Mouse (Mus musculus) intestine, postnatal 0 days (tissue): ENCODE measurements at regions not wholly inside any gene's neighbourhood (a gene's known extent, or its start where the extent isn't known, plus 50 kb on each side); places are given as distances from the start of the nearest gene placed in this dataset.

Experiments
- ATAC-seq: fragments of 200-750 bp; cut with Nextera tagmentation; 2 replicates; pipeline ENCODE4 v1.8.0; 2017; ENCODE audit warnings: mild to moderate bottlenecking, moderate TSS enrichment, moderate library complexity
- H3K27ac ChIP-seq: fragments of 300-500 bp; sonication (generic); 2 replicates; pipeline ENCODE4 v1.5.1; 2014; ENCODE audit warnings: mild to moderate bottlenecking, low read depth, low read length, moderate library complexity
- H3K27me3 ChIP-seq: fragments of 300-500 bp; sonication (generic); replicated peaks from 2 replicates; pipeline ENCODE4 v1.6.1; 2014; ENCODE audit warnings: low read length, mixed read lengths; ENCODE audit not compliant: control insufficient read depth, insufficient read depth
- H3K36me3 ChIP-seq: fragments of 300-500 bp; sonication (generic); 2 replicates; pipeline ENCODE4 v1.6.1; 2014; ENCODE audit warnings: mild to moderate bottlenecking, moderate library complexity; ENCODE audit not compliant: control insufficient read depth, insufficient read depth
- H3K4me1 ChIP-seq: fragments of 300-500 bp; sonication (generic); replicated peaks from 2 replicates; pipeline ENCODE4 v1.6.1; 2014; ENCODE audit warnings: antibody characterized with exemption, low read length, mixed read lengths; ENCODE audit not compliant: control insufficient read depth, insufficient read depth
- H3K4me2 ChIP-seq: fragments of 300-500 bp; sonication (generic); replicated peaks from 2 replicates; pipeline ENCODE4 v1.6.1; 2014; ENCODE audit warnings: low read depth, mild to moderate bottlenecking, moderate library complexity
- H3K4me3 ChIP-seq: fragments of 300-500 bp; sonication (generic); 2 replicates; pipeline ENCODE4 v1.5.1; 2014; ENCODE audit warnings: low read depth, low read length
- H3K9ac ChIP-seq: fragments of 300-500 bp; sonication (generic); 2 replicates; pipeline ENCODE4 v1.6.1; 2014; ENCODE audit warnings: mild to moderate bottlenecking, low read depth, low read length
- H3K9me3 ChIP-seq: fragments of 300-500 bp; sonication (generic); 2 replicates; pipeline ENCODE4 v1.6.1; 2016; ENCODE audit warnings: mixed run types; ENCODE audit not compliant: control insufficient read depth
- CTCF ChIP-seq: sonication (generic); IDR thresholded peaks from 2 replicates; pipeline ENCODE4 v1.5.1; 2016; ENCODE audit warnings: low read depth, mild to moderate bottlenecking, control low read depth, antibody characterized with exemption, moderate library complexity
- WGBS: fragments of 180-500 bp; shearing (Covaris S2); extraction: QIAGEN DNeasy Blood & Tissue Kit; methylation state at CpG from one replicate; pipeline ENCODE4 v1.1.7; 2014; 5-methylcytosine and 5-hydroxymethylcytosine counted together

GRCm38 (mm10) chr1:106483008-106483407 is 231.1 kb downstream of the Bcl2 start:
- Histone ChIP-seq H3K9me3 (no peaks in the 10 kb centered on the region), H3K4me3 (no peak overlapping the region), H3K36me3 (no peaks in the 10 kb centered on the region), H3K9ac (no peak overlapping the region), H3K27ac (no peak overlapping the region), H3K27me3 (no peaks in the 10 kb centered on the region), H3K4me2 (no peak overlapping the region), H3K4me1 (0 out of 2 replicates have a peak, but pooled peaks cover 3% of the 10 kb centered on the region)
- WGBS: 36% methylated on average over 3 of the region's 3 CpGs
- no peak for TF ChIP-seq CTCF
- ATAC-seq: no peak

GRCm38 (mm10) chr1:106477670-106478355 is 236.3 kb downstream of the Bcl2 start:
- WGBS: 31% methylated on average over 7 of the region's 7 CpGs
- peaks cover 8% of the 10 kb centered on the region; the same call in 1 of the 2 replicates for H3K4me1 ChIP-seq
- peak overlapping the region; percentile 52; the same call in 1 of the 2 replicates for H3K27ac ChIP-seq
- H3K27me3 ChIP-seq: no peaks in the 10 kb centered on the region
- peak; percentile 98 for ATAC-seq
- H3K9me3 ChIP-seq: no peaks in the 10 kb centered on the region
- H3K9ac ChIP-seq: no peak overlapping the region
- H3K4me3 ChIP-seq: no peak overlapping the region
- H3K4me2 ChIP-seq: no peak overlapping the region
- no peak for TF ChIP-seq CTCF
- H3K36me3 ChIP-seq: no peaks in the 10 kb centered on the region

- WGBS: 91% methylated on average over 9 of the region's 9 CpGs
- no peak for ATAC-seq
- Histone ChIP-seq H3K27ac (no peak overlapping the region), H3K9me3 (no peaks in the 10 kb centered on the region), H3K4me1 (no peaks in the 10 kb centered on the region), H3K27me3 (no peaks in the 10 kb centered on the region), H3K9ac (no peak overlapping the region), H3K36me3 (no peaks in the 10 kb centered on the region), H3K4me2 (no peak overlapping the region), H3K4me3 (no peak overlapping the region)
- no peak for TF ChIP-seq CTCF
These were observed 246.1 kb downstream of the Bcl2 start for GRCm38 (mm10) chr1:106468021-106468420.

GRCm38 (mm10) chr1:106466644-106467043 is 247.4 kb downstream of the Bcl2 start:
- WGBS: 83% methylated on average over 4 of the region's 4 CpGs
- H3K9ac ChIP-seq: no peak overlapping the region
- no peak overlapping the region for H3K27ac ChIP-seq
- no peak overlapping the region for H3K4me3 ChIP-seq
- H3K4me2 ChIP-seq: no peak overlapping the region
- H3K9me3 ChIP-seq: no peaks in the 10 kb centered on the region
- H3K4me1 ChIP-seq: no peaks in the 10 kb centered on the region
- TF ChIP-seq CTCF: no peak
- ATAC-seq: no peak
- no peaks in the 10 kb centered on the region for H3K36me3 ChIP-seq
- H3K27me3 ChIP-seq: no peaks in the 10 kb centered on the region

- no peak for TF ChIP-seq CTCF
- H3K4me2 ChIP-seq: no peak overlapping the region
- no peaks in the 10 kb centered on the region for H3K36me3 ChIP-seq
- H3K9ac ChIP-seq: no peak overlapping the region
- no peaks in the 10 kb centered on the region for H3K27me3 ChIP-seq
- H3K27ac ChIP-seq: no peak overlapping the region
- no peaks in the 10 kb centered on the region for H3K9me3 ChIP-seq
- peaks cover 2% of the 10 kb centered on the region for H3K4me1 ChIP-seq
- ATAC-seq: no peak
- WGBS: 72% methylated on average over 8 of the region's 8 CpGs
- H3K4me3 ChIP-seq: no peak overlapping the region
These were observed 248.1 kb downstream of the Bcl2 start for GRCm38 (mm10) chr1:106465977-106466302.

- WGBS: 41% methylated on average over 4 of the region's 4 CpGs
- H3K9ac ChIP-seq: no peak overlapping the region
- H3K4me3 ChIP-seq: no peak overlapping the region
- ATAC-seq: no peak
- no peak overlapping the region for H3K27ac ChIP-seq
- peaks cover 2% of the 10 kb centered on the region for H3K4me1 ChIP-seq
- H3K9me3 ChIP-seq: no peaks in the 10 kb centered on the region
- H3K4me2 ChIP-seq: no peak overlapping the region
- no peaks in the 10 kb centered on the region for H3K27me3 ChIP-seq
- no peaks in the 10 kb centered on the region for H3K36me3 ChIP-seq
- no peak for TF ChIP-seq CTCF
These were observed 248.7 kb downstream of the Bcl2 start for GRCm38 (mm10) chr1:106465243-106465976.
